Mouse (Mus musculus): ENCODE data around the gene Chst13.
A peak's percentile ranks its signal among the peaks of the same experiment; 100 is the strongest.

Chst13 gene

DNA sequence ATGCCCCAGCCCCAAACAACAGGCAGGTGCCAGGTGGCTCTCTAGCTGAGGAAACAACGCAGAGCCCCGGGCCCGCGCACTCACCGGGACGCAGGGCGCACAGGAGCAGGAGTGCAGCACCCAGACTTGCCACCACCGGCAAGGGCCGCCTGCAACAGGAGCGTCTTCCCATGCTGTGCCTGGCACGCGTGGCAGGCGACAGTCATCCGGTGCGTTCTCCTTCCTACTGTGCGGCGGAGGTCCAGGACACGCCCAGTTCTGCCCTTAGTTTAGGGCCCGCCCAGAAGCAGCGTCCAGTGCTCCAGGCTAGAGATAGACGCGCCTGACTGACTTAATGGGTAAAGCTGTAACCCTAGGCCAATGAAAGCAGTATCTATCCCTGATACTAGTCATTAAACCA lies at the start of gene Chst13:
Gene Chst13 (minus strand): TSS at position 195 of the 400 bp plus-strand sequence.
- peak in 1 of 2 experiments; percentile 21 for DNase-seq (ENCODE audit: low spot score in 2 of 2)

- DNase-seq (ENCODE audit: low spot score in 2 of 2) = peak in 1 of 2 experiments; percentile 52
These were observed 49.7 kb upstream of the Chst13 start for GRCm38 (mm10) chr6:90374647-90375046.

GRCm38 (mm10) chr6:90369725-90370553 lies 45.0 kb upstream of the Chst13 start:
- DNase-seq (ENCODE audit: low spot score in 2 of 2) = peak; percentile 48 to 50

GRCm38 (mm10) chr6:90368976-90369724 lies 44.2 kb upstream of the Chst13 start, which contains the start of gene Zxdc:
Zxdc (plus strand) TSS chr6:90369492.
- peak; percentile 87 to 96 for DNase-seq (ENCODE audit: low spot score in 2 of 2)

GRCm38 (mm10) chr6:90363301-90363700 lies 38.3 kb upstream of the Chst13 start:
- DNase-seq (ENCODE audit: low spot score in 2 of 2) = no peak

GRCm38 (mm10) chr6:90360922-90361614 lies 36.1 kb upstream of the Chst13 start:
- no peak for DNase-seq (ENCODE audit: low spot score in 2 of 2)

GRCm38 (mm10) chr6:90360024-90360781 lies 35.2 kb upstream of the Chst13 start:
- DNase-seq (ENCODE audit: low spot score in 2 of 2) = no peak

GRCm38 (mm10) chr6:90359445-90359844 lies 34.5 kb upstream of the Chst13 start:
- DNase-seq (ENCODE audit: low spot score in 2 of 2) = no peak

DNA sequence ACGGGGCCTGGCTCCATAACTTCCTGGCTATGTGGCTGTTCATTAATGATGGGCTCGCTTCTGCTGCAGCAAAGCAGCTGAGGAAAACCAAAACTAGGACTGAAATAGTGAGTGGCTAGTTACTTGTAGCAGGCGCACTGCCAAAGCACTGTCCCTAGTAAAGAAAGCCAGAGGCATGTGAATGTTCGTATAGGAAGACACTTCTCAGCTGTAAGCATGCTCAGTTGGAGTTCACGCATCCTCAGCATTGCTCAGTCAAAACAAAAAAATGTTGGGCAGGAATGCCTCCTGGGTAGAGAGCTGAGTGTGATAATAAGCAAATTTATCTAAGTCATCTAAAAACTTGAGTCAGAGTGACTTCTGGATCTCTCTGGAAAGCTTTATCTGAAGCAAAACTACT lies 33.2 kb upstream of the Chst13 start:
- no peak for DNase-seq (ENCODE audit: low spot score in 2 of 2)

GRCm38 (mm10) chr6:90350011-90350410 lies 25.0 kb upstream of the Chst13 start:
- DNase-seq (ENCODE audit: low spot score in 2 of 2) = no peak

DNA sequence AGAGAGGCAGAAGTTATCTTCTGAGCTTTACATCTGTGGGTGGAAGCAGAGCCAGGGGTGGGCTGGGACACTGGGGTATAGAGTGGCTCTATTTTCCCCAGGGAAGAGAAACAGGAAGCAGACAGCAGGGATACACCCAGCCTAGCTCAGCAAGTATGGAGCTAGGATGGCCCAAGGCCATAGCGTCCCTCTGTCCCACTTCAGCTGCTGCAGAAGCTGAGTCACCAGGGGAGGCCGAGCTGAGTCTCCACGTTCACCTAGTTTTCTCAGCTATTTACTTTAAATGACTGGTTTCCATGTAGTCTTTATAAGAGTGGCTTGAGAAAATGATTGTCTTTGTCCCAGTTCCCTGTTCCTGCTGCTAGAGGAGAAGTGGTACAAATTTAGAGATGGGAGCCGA lies 23.5 kb upstream of the Chst13 start:
- DNase-seq (ENCODE audit: low spot score in 2 of 2) = no peak

DNA sequence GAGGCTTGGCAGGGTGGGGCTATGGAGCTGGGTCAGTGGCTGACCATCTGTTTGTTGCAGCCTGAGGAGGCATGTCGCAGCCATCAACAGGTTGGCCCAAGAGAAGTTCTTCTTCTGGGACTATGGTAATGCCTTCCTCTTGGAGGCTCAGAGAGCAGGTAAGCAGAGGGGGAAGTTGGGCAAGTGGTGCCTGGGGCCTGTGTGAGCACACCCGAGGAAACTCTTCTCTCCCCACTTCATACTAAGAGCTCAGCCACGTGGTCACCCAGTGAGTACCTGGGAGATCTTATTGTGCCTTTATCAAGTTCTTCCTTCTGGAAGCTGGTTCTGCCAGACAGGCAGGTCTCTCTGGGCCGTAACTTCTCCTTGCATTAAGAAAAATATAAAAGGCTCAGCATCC lies 22.2 kb upstream of the Chst13 start:
- DNase-seq (ENCODE audit: low spot score in 2 of 2) = no peak

DNA sequence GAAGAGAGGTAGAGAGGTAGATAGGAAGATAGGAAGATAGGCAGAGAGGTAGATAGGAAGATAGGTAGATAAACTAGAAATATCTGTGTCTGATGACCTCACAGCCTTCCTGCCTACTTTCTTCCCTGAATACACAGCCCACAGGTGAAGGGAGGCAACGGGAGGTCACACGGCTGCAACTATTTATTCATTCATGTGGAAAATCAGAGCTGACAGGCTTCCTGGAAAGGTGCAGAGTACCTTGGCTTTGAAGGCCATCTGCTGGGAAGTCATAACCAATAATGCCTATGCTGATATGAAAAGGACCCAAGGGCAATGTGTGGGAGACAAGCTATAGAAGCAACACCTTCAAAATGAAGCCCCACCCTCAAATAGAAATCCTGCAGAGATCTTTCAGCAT lies 17.4 kb upstream of the Chst13 start:
- no peak for DNase-seq (ENCODE audit: low spot score in 2 of 2)

DNA sequence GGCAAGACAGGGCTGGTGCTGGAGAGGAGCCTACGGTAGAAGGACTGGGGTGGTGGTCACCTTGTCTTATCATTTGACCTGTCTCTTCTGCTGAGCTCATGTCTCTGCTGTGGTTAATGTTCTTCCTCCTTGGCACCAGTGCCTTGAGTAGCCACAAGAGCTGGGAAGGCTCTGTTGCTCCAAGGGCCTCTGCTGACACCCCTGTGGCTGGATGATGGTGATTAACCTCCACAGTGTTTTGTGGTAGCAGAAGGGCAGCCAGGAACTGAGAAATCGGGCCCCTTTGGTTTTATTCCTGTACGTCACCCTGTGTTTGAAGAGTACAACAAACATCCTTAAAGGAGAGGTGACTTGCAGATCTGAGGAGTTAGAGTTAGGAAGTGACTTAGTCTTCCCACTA lies 9.3 kb upstream of the Chst13 start:
- DNase-seq (ENCODE audit: low spot score in 2 of 2) = no peak

DNA sequence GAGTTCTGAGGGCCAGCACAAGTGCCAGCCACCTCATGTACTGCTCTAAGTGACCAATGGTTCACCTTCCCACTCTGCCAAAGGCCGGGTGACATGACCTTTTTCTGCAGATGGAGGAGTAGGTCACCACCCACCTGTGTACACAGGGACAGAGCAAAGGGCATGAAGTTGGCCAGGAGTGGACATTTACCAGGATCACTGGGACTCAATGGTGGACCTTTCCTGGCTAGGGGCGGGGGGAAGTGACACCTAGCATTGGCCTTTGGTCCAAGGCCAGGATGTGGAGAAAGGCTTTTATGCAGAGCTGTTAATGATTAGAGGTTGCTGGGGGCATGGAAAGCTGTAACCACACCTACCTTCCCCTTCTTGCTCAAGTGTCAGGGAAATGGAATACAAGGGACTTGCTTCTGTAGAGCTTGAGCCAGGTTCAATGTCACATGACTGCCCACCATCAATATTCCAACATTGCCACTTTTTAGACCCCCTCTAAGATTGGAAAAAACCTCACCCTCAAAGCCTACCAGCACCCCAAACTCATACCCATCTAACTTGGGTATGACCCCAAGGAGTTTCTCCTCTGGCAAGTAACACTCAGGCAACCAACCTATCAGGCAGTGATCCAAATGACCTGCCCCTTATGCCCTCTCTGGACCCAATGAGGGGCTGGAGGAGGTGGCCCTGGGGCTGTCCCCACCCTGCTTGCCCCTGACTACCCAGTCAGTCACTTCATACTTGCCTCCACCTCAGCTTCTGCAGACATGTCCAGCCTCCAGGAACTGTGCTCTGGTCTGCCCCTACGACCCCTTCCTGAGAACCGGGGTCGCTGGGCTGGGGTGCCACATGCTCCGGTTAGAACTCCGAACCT lies 7.8 kb upstream of the Chst13 start, which contains the start of gene Uroc1:
Gene Uroc1 (plus strand): TSS at position 724 of the 865 bp plus-strand sequence.
- DNase-seq (ENCODE audit: low spot score in 2 of 2) = no peak

GRCm38 (mm10) chr6:90329953-90330352 lies 5.0 kb upstream of the Chst13 start:
- no peak for DNase-seq (ENCODE audit: low spot score in 2 of 2)

- DNase-seq (ENCODE audit: low spot score in 2 of 2) = no peak
These were observed 2.7 kb upstream of the Chst13 start for GRCm38 (mm10) chr6:90327670-90328069.

GRCm38 (mm10) chr6:90324463-90324862 lies 522 bp downstream of the Chst13 start:
- DNase-seq (ENCODE audit: low spot score in 2 of 2) = no peak

- DNase-seq (ENCODE audit: low spot score in 2 of 2) = no peak
These were observed 959 bp downstream of the Chst13 start for GRCm38 (mm10) chr6:90324026-90324425.

DNA sequence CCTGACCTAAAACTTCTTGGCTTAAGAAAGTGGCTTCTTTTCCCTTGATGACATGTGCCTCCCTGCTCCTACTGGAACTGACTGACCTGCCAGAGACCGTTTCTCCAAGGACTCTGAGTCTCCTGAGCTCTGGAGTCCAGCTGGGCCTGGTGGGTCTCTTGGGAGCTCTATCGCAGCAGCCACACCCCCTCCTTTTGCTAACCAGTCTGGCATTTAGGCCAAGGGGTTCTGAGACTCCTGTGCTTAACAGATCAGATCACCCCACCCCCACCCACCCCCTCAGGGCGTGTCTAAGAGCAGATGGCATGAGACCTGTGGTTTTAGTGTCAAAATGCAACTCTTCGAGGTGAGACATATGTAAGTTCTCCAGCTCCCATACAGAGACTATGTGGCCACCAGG lies 3.2 kb downstream of the Chst13 start:
- no peak for DNase-seq (ENCODE audit: low spot score in 2 of 2)

All from spleen, postnatal 10 days (tissue).